Mouse (Mus musculus) mouse trophoblast stem cell (cell line): ENCODE measurements around the gene Plod3.
"Not testable (repeated sequence)": the region's sequence is repeated elsewhere in the genome, so short reads cannot be mapped to it uniquely, and the experiment has no call there.

Experiments used
- in situ Hi-C, 2 experiments: fragments of 300-500 bp; cut with MseI, MboI; formaldehyde crosslinking; loops; 2 replicates in 1 of 2; 3 replicates in 1 of 2; pipeline ENCODE4 v1.15.1; 2025

Plod3 gene

GRCm38 (mm10) chr5:136986695-136987137 is at the start of gene Plod3:
Gene Plod3, plus strand, starts transcription at chr5:136987019.
- in situ Hi-C loops = no loop called here

GRCm38 (mm10) chr5:136937621-136938020 is 49.2 kb upstream of the Plod3 start:
- in situ Hi-C loops = loop anchor here (5.0 kb wide), 1 partner anchor 35 kb away; no protein-coding TSS in a partner anchor

- in situ Hi-C loops = loop anchor here (5.0 kb wide), 1 partner anchor 33 kb away; no protein-coding TSS in a partner anchor
These were observed 47.5 kb upstream of the Plod3 start for GRCm38 (mm10) chr5:136939284-136939683.

GRCm38 (mm10) chr5:136940029-136940428 is 46.8 kb upstream of the Plod3 start:
- in situ Hi-C loops = not testable (repeated sequence)

GRCm38 (mm10) chr5:136940845-136941560 is 45.8 kb upstream of the Plod3 start:
- in situ Hi-C loops = no loop called here

GRCm38 (mm10) chr5:136942781-136943180 is 44.0 kb upstream of the Plod3 start:
- in situ Hi-C loops = no loop called here

GRCm38 (mm10) chr5:136943382-136943781 is 43.4 kb upstream of the Plod3 start:
- in situ Hi-C loops = no loop called here

- in situ Hi-C loops = no loop called here
These were observed 41.7 kb upstream of the Plod3 start for GRCm38 (mm10) chr5:136945084-136945483.

GRCm38 (mm10) chr5:136947874-136948273 is 38.9 kb upstream of the Plod3 start:
- in situ Hi-C loops = no loop called here

GRCm38 (mm10) chr5:136949551-136950336 is 37.1 kb upstream of the Plod3 start:
- in situ Hi-C loops = not testable (repeated sequence)

GRCm38 (mm10) chr5:136950521-136950920 is 36.3 kb upstream of the Plod3 start:
- in situ Hi-C loops = no loop called here

- in situ Hi-C loops = no loop called here
These were observed 34.7 kb upstream of the Plod3 start for GRCm38 (mm10) chr5:136952153-136952552.

- in situ Hi-C loops = no loop called here
These were observed 33.8 kb upstream of the Plod3 start, which contains the start of gene Fis1 for GRCm38 (mm10) chr5:136953015-136953414. Gene Fis1, plus strand, starts transcription at chr5:136953275.

- in situ Hi-C loops = no loop called here
These were observed 33.3 kb upstream of the Plod3 start for GRCm38 (mm10) chr5:136953440-136953951.

- in situ Hi-C loops = no loop called here
These were observed 31.2 kb upstream of the Plod3 start for GRCm38 (mm10) chr5:136955622-136956021.

- in situ Hi-C loops = no loop called here
These were observed 29.6 kb upstream of the Plod3 start for GRCm38 (mm10) chr5:136957250-136957649.

- in situ Hi-C loops = no loop called here
These were observed 27.7 kb upstream of the Plod3 start for GRCm38 (mm10) chr5:136958991-136959605.

GRCm38 (mm10) chr5:136960053-136960452 is 26.8 kb upstream of the Plod3 start:
- in situ Hi-C loops = no loop called here

GRCm38 (mm10) chr5:136961334-136961982 is 25.4 kb upstream of the Plod3 start:
- in situ Hi-C loops = no loop called here

GRCm38 (mm10) chr5:136961983-136962461 is 24.8 kb upstream of the Plod3 start:
- in situ Hi-C loops = no loop called here

- in situ Hi-C loops = no loop called here
These were observed 24.3 kb upstream of the Plod3 start for GRCm38 (mm10) chr5:136962501-136962900.
